Mouse (Mus musculus) midbrain, embryonic 11.5 days (tissue): ENCODE data around the gene Gucy1a1. TPM values are rescaled to one million over a fixed set of nuclear protein-coding genes. Genes with fewer than 3 reads are reported as not detected.

Experiments
- ATAC-seq: fragments of 200-750 bp; cut with Nextera tagmentation; 2 replicates; pipeline ENCODE4 v1.8.0; 2017; ENCODE audit warnings: moderate TSS enrichment, moderate library complexity; ENCODE audit not compliant: low FRiP score
- DNase-seq: peaks from one replicate; pipeline ENCODE4 v3.0.0; 2015; ENCODE audit warnings: low spot score; ENCODE audit errors: missing footprints
- H3K27ac ChIP-seq: fragments of 300-500 bp; sonication (generic); 2 replicates; pipeline ENCODE4 v1.5.1; 2014; ENCODE audit warnings: low read depth, low read length
- H3K27me3 ChIP-seq: fragments of 300-500 bp; sonication (generic); 2 replicates; pipeline ENCODE4 v1.6.1; 2014; ENCODE audit warnings: mild to moderate bottlenecking, low read length, moderate library complexity, mixed read lengths; ENCODE audit not compliant: control insufficient read depth, insufficient read depth
- H3K36me3 ChIP-seq: fragments of 300-500 bp; sonication (generic); 2 replicates; pipeline ENCODE4 v1.6.1; 2014; ENCODE audit warnings: mild to moderate bottlenecking, low read length, moderate library complexity, mixed read lengths; ENCODE audit not compliant: control insufficient read depth, insufficient read depth
- H3K4me1 ChIP-seq: fragments of 300-500 bp; sonication (generic); 2 replicates; pipeline ENCODE4 v1.6.1; 2014; ENCODE audit warnings: low read length; ENCODE audit not compliant: control insufficient read depth, insufficient read depth
- H3K4me2 ChIP-seq: fragments of 300-500 bp; sonication (generic); 2 replicates; pipeline ENCODE4 v1.6.1; 2014; ENCODE audit warnings: mild to moderate bottlenecking, moderate library complexity
- H3K4me3 ChIP-seq: fragments of 300-500 bp; sonication (generic); 2 replicates; pipeline ENCODE4 v1.5.1; 2014; ENCODE audit warnings: low read depth, low read length
- H3K9ac ChIP-seq: fragments of 300-500 bp; sonication (generic); 2 replicates; pipeline ENCODE4 v1.6.1; 2014; ENCODE audit warnings: low read length
- H3K9me3 ChIP-seq: fragments of 300-500 bp; sonication (generic); 2 replicates; pipeline ENCODE4 v1.6.1; 2016; ENCODE audit warnings: low read length; ENCODE audit not compliant: control insufficient read depth
- WGBS: fragments of 180-500 bp; shearing (Covaris S2); extraction: QIAGEN DNeasy Blood & Tissue Kit; methylation state at CpG from one replicate; pipeline ENCODE4 v1.1.7; 2014; 5-methylcytosine and 5-hydroxymethylcytosine counted together
- polyA plus RNA-seq: library from polyadenylated mRNA; unstranded; fragments of >200 nt; fragmentation: Nextera tagmentation; extraction: Ambion mirVana; gene quantifications from 2 replicates; pipeline ENCODE4 v1.2.1, GENCODE M21; 2014

Gene Gucy1a1
- polyA plus RNA-seq, 1 experiment from 2014 or later = 3.6 TPM

GRCm38 (mm10) chr3:82057201-82057600 lies 88.4 kb downstream of the Gucy1a1 start:
- ATAC-seq (no peak), DNase-seq (no peak)
- WGBS = 75% methylated on average over 5 of the region's 5 CpGs
- no peaks in the 10 kb centered on the region for H3K36me3 ChIP-seq
- no peaks in the 10 kb centered on the region for H3K9me3 ChIP-seq
- no peak overlapping the region for H3K27ac ChIP-seq
- H3K4me3 ChIP-seq = no peak overlapping the region
- no peak overlapping the region for H3K9ac ChIP-seq
- H3K4me2 ChIP-seq = no peak overlapping the region
- H3K27me3 ChIP-seq = no peaks in the 10 kb centered on the region
- no peaks in the 10 kb centered on the region; the same call in 1 of the 2 replicates for H3K4me1 ChIP-seq

GRCm38 (mm10) chr3:82054283-82054974 lies 91.2 kb downstream of the Gucy1a1 start:
- 65% methylated on average over 5 of the region's 5 CpGs for WGBS
- peak; percentile 72 for DNase-seq
- H3K36me3 ChIP-seq = no peaks in the 10 kb centered on the region

GRCm38 (mm10) chr3:82052029-82052428 lies 93.6 kb downstream of the Gucy1a1 start:
- H3K27ac ChIP-seq = no peak overlapping the region
- 53% methylated on average over 2 of the region's 2 CpGs for WGBS

More at GRCm38 (mm10) chr3:82054283-82054974, 91.2 kb downstream of the Gucy1a1 start:
- no peak overlapping the region for H3K4me3 ChIP-seq
- peaks cover 4% of the 10 kb centered on the region; the same call in 1 of the 2 replicates for H3K4me1 ChIP-seq
- no peaks in the 10 kb centered on the region for H3K27me3 ChIP-seq
- H3K9ac ChIP-seq = no peak overlapping the region
- no peak overlapping the region for H3K27ac ChIP-seq
- H3K4me2 ChIP-seq = no peak overlapping the region
- no peak for ATAC-seq
- H3K9me3 ChIP-seq = no peaks in the 10 kb centered on the region

GRCm38 (mm10) chr3:82051468-82051867 lies 94.1 kb downstream of the Gucy1a1 start:
- no peaks in the 10 kb centered on the region for H3K27me3 ChIP-seq
- H3K4me3 ChIP-seq = no peak overlapping the region
- H3K9me3 ChIP-seq = no peaks in the 10 kb centered on the region
- H3K4me1 ChIP-seq = peaks cover 5% of the 10 kb centered on the region; the same call in 1 of the 2 replicates
- no peak overlapping the region for H3K4me2 ChIP-seq
- ATAC-seq (no peak), DNase-seq (no peak)
- H3K36me3 ChIP-seq = no peaks in the 10 kb centered on the region
- no peak overlapping the region for H3K27ac ChIP-seq
- H3K9ac ChIP-seq = no peak overlapping the region

More at GRCm38 (mm10) chr3:82052029-82052428, 93.6 kb downstream of the Gucy1a1 start:
- Histone ChIP-seq H3K9ac (no peak overlapping the region), H3K4me3 (no peak overlapping the region), H3K4me1 (peaks cover 5% of the 10 kb centered on the region; the same call in 1 of the 2 replicates), H3K9me3 (no peaks in the 10 kb centered on the region), H3K36me3 (no peaks in the 10 kb centered on the region), H3K4me2 (no peak overlapping the region), H3K27me3 (no peaks in the 10 kb centered on the region)
- peak; percentile 81 for DNase-seq
- ATAC-seq = no peak

GRCm38 (mm10) chr3:82048681-82049080 lies 96.9 kb downstream of the Gucy1a1 start:
- peaks cover 5% of the 10 kb centered on the region; the same call in 1 of the 2 replicates for H3K4me1 ChIP-seq
- H3K36me3 ChIP-seq = no peaks in the 10 kb centered on the region
- no peak overlapping the region for H3K4me2 ChIP-seq
- ATAC-seq (no peak), DNase-seq (no peak)
- no peaks in the 10 kb centered on the region for H3K27me3 ChIP-seq
- no peaks in the 10 kb centered on the region for H3K9me3 ChIP-seq
- no peak overlapping the region for H3K9ac ChIP-seq
- no peak overlapping the region for H3K4me3 ChIP-seq
- no peak overlapping the region for H3K27ac ChIP-seq
- WGBS = 56% methylated on average over 7 of the region's 7 CpGs

- Histone ChIP-seq H3K4me2 (no peak overlapping the region), H3K27ac (no peak overlapping the region), H3K27me3 (no peaks in the 10 kb centered on the region), H3K4me3 (no peak overlapping the region), H3K36me3 (no peaks in the 10 kb centered on the region), H3K9ac (no peak overlapping the region), H3K9me3 (no peaks in the 10 kb centered on the region), H3K4me1 (peaks cover 5% of the 10 kb centered on the region; the same call in 1 of the 2 replicates)
- WGBS = 54% methylated on average over 4 of the region's 4 CpGs
- ATAC-seq (peak; percentile 62), DNase-seq (no peak)
These were observed 97.5 kb downstream of the Gucy1a1 start for GRCm38 (mm10) chr3:82048078-82048477.

- H3K9ac ChIP-seq = no peak overlapping the region
- no peak overlapping the region for H3K4me3 ChIP-seq
- no peak overlapping the region for H3K4me2 ChIP-seq
- 34% methylated on average over 8 of the region's 8 CpGs for WGBS
- ATAC-seq = peak; percentile 70; the same call in 1 of the 2 replicates
- no peaks in the 10 kb centered on the region for H3K36me3 ChIP-seq
- no peaks in the 10 kb centered on the region for H3K9me3 ChIP-seq
- DNase-seq = peak; percentile 85
- H3K4me1 ChIP-seq = peaks cover 5% of the 10 kb centered on the region; the same call in 1 of the 2 replicates
- H3K27ac ChIP-seq = no peak overlapping the region
- no peaks in the 10 kb centered on the region for H3K27me3 ChIP-seq
These were observed 98.4 kb downstream of the Gucy1a1 start for GRCm38 (mm10) chr3:82047100-82047753.

- Histone ChIP-seq H3K4me3 (no peak overlapping the region), H3K27me3 (no peaks in the 10 kb centered on the region), H3K27ac (no peak overlapping the region), H3K9ac (no peak overlapping the region), H3K9me3 (no peaks in the 10 kb centered on the region), H3K4me1 (peaks cover 5% of the 10 kb centered on the region; the same call in 1 of the 2 replicates), H3K36me3 (no peaks in the 10 kb centered on the region), H3K4me2 (no peak overlapping the region)
- WGBS = 90% methylated on average over 8 of the region's 8 CpGs
- no peak for DNase-seq
- ATAC-seq = no peak
These were observed 99.5 kb downstream of the Gucy1a1 start for GRCm38 (mm10) chr3:82046087-82046486.

GRCm38 (mm10) chr3:82044902-82045301 lies 100.7 kb downstream of the Gucy1a1 start:
- Histone ChIP-seq H3K4me2 (no peak overlapping the region), H3K4me1 (peaks cover 5% of the 10 kb centered on the region; the same call in 1 of the 2 replicates), H3K9me3 (no peaks in the 10 kb centered on the region), H3K36me3 (no peaks in the 10 kb centered on the region), H3K9ac (no peak overlapping the region), H3K27ac (no peak overlapping the region), H3K4me3 (no peak overlapping the region), H3K27me3 (no peaks in the 10 kb centered on the region)
- ATAC-seq (no peak), DNase-seq (no peak)
- WGBS = 92% methylated on average over 5 of the region's 5 CpGs
